Comparison of ENCODE assay signal across 8 mouse cellular contexts in genomic region chr2:168025174-168025573, GRCm38 (mm10). TPM values are rescaled to one million over a fixed set of nuclear protein-coding genes. Genes with fewer than 3 reads are reported as not detected.
DNase-seq lines count a peak whose midpoint lies in the region; ATAC-seq lines count a peak whose summit lies in the region.

No protein-coding gene starts in this region.

- H3K4me2 ChIP-seq in limb, embryonic 12.5 days: no peak overlapping the region

- no peak overlapping the region for H3K4me3 ChIP-seq in limb, embryonic 12.5 days (replicated peaks)
- no peak overlapping the region for H3K4me3 ChIP-seq in limb, embryonic 10.5 days

- peaks cover 13% of the 10 kb centered on the region for H3K9me3 ChIP-seq in limb, embryonic 12.5 days
- H3K9me3 ChIP-seq in limb, embryonic 10.5 days (replicated peaks): no peaks in the 10 kb centered on the region

- no peak for DNase-seq in limb, embryonic 10.5 days (ENCODE audit: low spot score)
- peak; percentile 45 to 50 for DNase-seq in heart, postnatal 36 days
- peak; percentile 43 to 78 for DNase-seq in left cerebral cortex, adult 8-10 months (ENCODE audit: low spot score in 2 of 2)
- peak; percentile 41 for DNase-seq in right cerebral cortex, postnatal 4 days
- DNase-seq in cerebellum, adult 11 months: no peak
- DNase-seq in cerebellum, postnatal 36 days: no peak

- no peak overlapping the region for H3K9ac ChIP-seq in limb, embryonic 12.5 days (replicated peaks)

- H3K27ac ChIP-seq in limb, embryonic 12.5 days: peak overlapping the region; percentile 62
- no peak overlapping the region for H3K27ac ChIP-seq in limb, embryonic 10.5 days

- 61% methylated on average over 12 of the region's 12 CpGs for WGBS in limb, embryonic 12.5 days
- 67% methylated on average over 12 of the region's 12 CpGs for WGBS in limb, embryonic 10.5 days

- H3K4me1 ChIP-seq in limb, embryonic 12.5 days (replicated peaks): peaks cover 9% of the 10 kb centered on the region; the same call in 1 of the 2 replicates
- H3K4me1 ChIP-seq in limb, embryonic 10.5 days: peaks cover 4% of the 10 kb centered on the region; the same call in 1 of the 2 replicates

- H3K27me3 ChIP-seq in limb, embryonic 12.5 days: no peaks in the 10 kb centered on the region
- no peaks in the 10 kb centered on the region for H3K27me3 ChIP-seq in limb, embryonic 10.5 days (ENCODE audit: low read depth, poor library complexity, severe bottlenecking)

- intact Hi-C loops in heart, postnatal 36 days (cut with DNase I): no loop called here

- ATAC-seq in limb, embryonic 12.5 days (ENCODE audit: insufficient number of reproducible peaks, insufficient read depth, low FRiP score, low TSS enrichment, low read depth): no peak
- no peak for ATAC-seq in megakaryocyte, adult 5-6 weeks (ENCODE audit: poor library complexity, severe bottlenecking)

- H3K36me3 ChIP-seq in limb, embryonic 12.5 days: no peaks in the 10 kb centered on the region
- H3K36me3 ChIP-seq in limb, embryonic 10.5 days: no peaks in the 10 kb centered on the region

RNA-seq across cellular contexts. Expression of gene Ripor3, which starts 14.8 kb away (rescaled TPM):
- 0.73 and 0.98 TPM in 2 replicates for polyA plus RNA-seq in limb, embryonic 12.5 days (2016; fragmentation: Nextera tagmentation; extraction: Ambion mirVana)
- polyA plus RNA-seq in limb, embryonic 10.5 days (2016; fragmentation: Nextera tagmentation; extraction: Ambion mirVana): 0.44 and 0.49 TPM in 2 replicates
- under 1 TPM; 0.36 to 0.79 TPM for total RNA-seq in heart, postnatal 36 days (2021)
- 1 to 10 TPM in 1 of 4 experiments, under 1 TPM in 3; 0.37 to 1.0 (median 0.65) TPM for total RNA-seq in left cerebral cortex, adult 8-10 months (2022)
- 0.20 TPM in 1 of 2 replicates, not detected in the other for total RNA-seq in megakaryocyte, adult 5-6 weeks (2015)
- total RNA-seq in megakaryocyte, adult 5-6 weeks (2017): not detected in 2 replicates

RNA-seq across cellular contexts. Expression of gene Pard6b, which starts 55.6 kb away (rescaled TPM):
- 5.4 and 6.4 TPM in 2 replicates for polyA plus RNA-seq in limb, embryonic 12.5 days (2016; fragmentation: Nextera tagmentation; extraction: Ambion mirVana)
- polyA plus RNA-seq in limb, embryonic 10.5 days (2016; fragmentation: Nextera tagmentation; extraction: Ambion mirVana): 4.5 and 6.0 TPM in 2 replicates
- 1 to 10 TPM; 2.7 to 3.1 TPM for total RNA-seq in heart, postnatal 36 days (2021)
- 1 to 10 TPM; 4.7 to 6.5 (median 5.8) TPM for total RNA-seq in left cerebral cortex, adult 8-10 months (2022)
- total RNA-seq in megakaryocyte, adult 5-6 weeks (2015): 0.30 TPM in 1 of 2 replicates, not detected in the other
- 0.26 TPM in 1 of 2 replicates, not detected in the other for total RNA-seq in megakaryocyte, adult 5-6 weeks (2017)

Comparison
In these comparisons a context has a peak if more than half of its experiments do, and no peak if none do; other contexts are left out.
1. DNase-seq: peak in heart, postnatal 36 days (2 of 2), left cerebral cortex, adult 8-10 months (2 of 2) and right cerebral cortex, postnatal 4 days (single experiment); none in limb, embryonic 10.5 days (single experiment), cerebellum, adult 11 months (single experiment) and cerebellum, postnatal 36 days (0 of 2).